ENCODE assay signal across 8 mouse cellular contexts in the genomic region with DNA sequence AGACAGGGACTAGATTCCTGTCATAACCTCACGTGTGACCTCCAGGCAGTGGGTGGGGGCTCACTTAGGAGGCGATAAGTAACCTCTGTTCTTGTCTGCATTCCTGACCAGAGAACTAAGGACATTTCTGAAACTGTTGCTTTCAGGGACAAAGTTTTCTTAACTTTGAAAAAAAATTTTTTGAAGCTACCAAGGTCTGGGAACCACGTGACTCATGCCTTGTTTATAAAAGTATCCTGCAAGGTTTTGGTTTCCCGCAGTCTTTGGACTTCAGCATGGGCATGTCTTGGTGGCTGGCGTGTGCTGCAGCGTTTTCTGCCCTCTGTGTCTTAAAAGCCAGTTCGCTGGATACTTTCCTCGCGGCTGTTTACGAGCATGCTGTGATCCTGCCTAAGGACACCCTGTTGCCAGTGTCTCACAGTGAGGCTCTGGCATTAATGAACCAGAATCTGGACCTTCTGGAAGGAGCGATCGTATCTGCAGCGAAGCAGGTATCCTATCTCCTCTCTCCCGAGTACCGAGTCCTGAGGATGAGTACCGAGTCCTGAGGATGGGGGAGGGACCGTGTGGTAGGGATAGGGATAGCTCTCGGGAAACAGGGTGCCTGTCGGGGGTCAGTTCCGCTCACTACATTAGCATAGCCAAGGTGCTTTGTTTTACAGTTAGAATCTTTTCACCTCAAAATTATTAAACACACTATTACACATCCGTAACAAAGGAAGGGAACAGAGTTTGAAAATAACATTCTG. TPM values are rescaled to one million over a fixed set of nuclear protein-coding genes. Genes with fewer than 3 reads are reported as not detected.
A peak's percentile ranks its signal among the peaks of the same experiment; 100 is the strongest.
DNase-seq lines count a peak whose midpoint lies in the region; ATAC-seq lines count a peak whose summit lies in the region.

Gene Vnn1, plus strand, starts transcription at position 88 of the 749 bp plus-strand sequence.

- ATAC-seq in forebrain, embryonic 14.5 days = no peak
- ATAC-seq in midbrain, embryonic 14.5 days (ENCODE audit: low FRiP score, low TSS enrichment) = no peak

- no peak within 1 kb of the TSS for H3K27ac ChIP-seq in forebrain, embryonic 14.5 days (ENCODE audit: low read depth, low read length)
- no peak within 1 kb of the TSS for H3K27ac ChIP-seq in midbrain, embryonic 14.5 days (replicated peaks; ENCODE audit: low read depth, low read length)

- WGBS in forebrain, embryonic 14.5 days = 45% methylated on average over 21 of the region's 21 CpGs
- WGBS in midbrain, embryonic 14.5 days = 49% methylated on average over 21 of the region's 21 CpGs

- H3K9me3 ChIP-seq in forebrain, embryonic 14.5 days (replicated peaks; ENCODE audit: control insufficient read depth, low read length) = no peaks in the 10 kb centered on the region
- no peaks in the 10 kb centered on the region for H3K9me3 ChIP-seq in midbrain, embryonic 14.5 days (ENCODE audit: control insufficient read depth, low read length)

- peak within 1 kb of the TSS; percentile 26; the same call in 1 of the 2 replicates for H3K4me2 ChIP-seq in forebrain, embryonic 14.5 days (ENCODE audit: low read length)
- peak within 1 kb of the TSS; percentile 29; the same call in 1 of the 2 replicates for H3K4me2 ChIP-seq in midbrain, embryonic 14.5 days (ENCODE audit: low read length)

- H3K27me3 ChIP-seq in forebrain, embryonic 14.5 days (replicated peaks; ENCODE audit: control insufficient read depth, insufficient read depth, low read length) = no peaks in the 10 kb centered on the region
- no peaks in the 10 kb centered on the region for H3K27me3 ChIP-seq in midbrain, embryonic 14.5 days (ENCODE audit: control insufficient read depth, insufficient read depth, low read length)

- H3K36me3 ChIP-seq in forebrain, embryonic 14.5 days (ENCODE audit: control insufficient read depth, insufficient read depth, low read length) = no peaks in the 10 kb centered on the region
- H3K36me3 ChIP-seq in midbrain, embryonic 14.5 days (ENCODE audit: control insufficient read depth, insufficient read depth, low read length) = no peaks in the 10 kb centered on the region

- no peaks in the 10 kb centered on the region for H3K4me1 ChIP-seq in forebrain, embryonic 14.5 days (ENCODE audit: control insufficient read depth, insufficient read depth, low read length)
- H3K4me1 ChIP-seq in midbrain, embryonic 14.5 days (ENCODE audit: control insufficient read depth, insufficient read depth, low read length) = no peaks in the 10 kb centered on the region

- DNase-seq in urinary bladder, postnatal 14 days (ENCODE audit: low spot score) = peak; percentile 7
- DNase-seq in urinary bladder, postnatal 25 days (ENCODE audit: low spot score) = no peak
- no peak for DNase-seq in forebrain, embryonic 14.5 days (ENCODE audit: low spot score)
- peak; percentile 50 for DNase-seq in kidney, postnatal 14 days
- no peak for DNase-seq in midbrain, embryonic 14.5 days
- DNase-seq in adipocyte (ENCODE audit: low spot score) = no peak
- DNase-seq in right cerebral cortex, postnatal 4 days = no peak
- DNase-seq in layer of hippocampus, postnatal 25 days (ENCODE audit: extremely low spot score in 1 of 2, low spot score in 1 of 2) = no peak

- no peak within 1 kb of the TSS for H3K4me3 ChIP-seq in forebrain, embryonic 14.5 days (ENCODE audit: low read depth, low read length)
- no peak within 1 kb of the TSS for H3K4me3 ChIP-seq in midbrain, embryonic 14.5 days (replicated peaks; ENCODE audit: low read depth, low read length)

- H3K9ac ChIP-seq in forebrain, embryonic 14.5 days (ENCODE audit: low read length) = no peak within 1 kb of the TSS
- H3K9ac ChIP-seq in midbrain, embryonic 14.5 days (replicated peaks; ENCODE audit: low read length) = no peak within 1 kb of the TSS

RNA-seq across cellular contexts. Expression of gene Vnn1, which starts in this region (rescaled TPM):
- 0.23 and 0.54 TPM in 2 replicates for polyA plus RNA-seq in forebrain, embryonic 14.5 days (2014; fragmentation: Nextera tagmentation; extraction: Ambion mirVana)
- polyA plus RNA-seq in midbrain, embryonic 14.5 days (2014; fragmentation: Nextera tagmentation; extraction: Ambion mirVana) = 0.08 TPM in 1 of 2 replicates, not detected in the other
- total RNA-seq in layer of hippocampus, postnatal 25 days (2021) = under 1 TPM; 0.14 to 0.39 TPM

Comparison
In these comparisons a context has a peak if more than half of its experiments do, and no peak if none do; other contexts are left out.
1. DNase-seq: peak in urinary bladder, postnatal 14 days (single experiment) and kidney, postnatal 14 days (single experiment); none in urinary bladder, postnatal 25 days (single experiment), forebrain, embryonic 14.5 days (single experiment), midbrain, embryonic 14.5 days (single experiment), adipocyte (single experiment), right cerebral cortex, postnatal 4 days (single experiment) and layer of hippocampus, postnatal 25 days (0 of 2).